Mouse (Mus musculus): ENCODE measurements around the gene Btbd35f6. TPM values are rescaled to one million over a fixed set of nuclear protein-coding genes. Genes with fewer than 3 reads are reported as not detected.

Btbd35f6 gene
- not detected for total RNA-seq (2023)

DNA sequence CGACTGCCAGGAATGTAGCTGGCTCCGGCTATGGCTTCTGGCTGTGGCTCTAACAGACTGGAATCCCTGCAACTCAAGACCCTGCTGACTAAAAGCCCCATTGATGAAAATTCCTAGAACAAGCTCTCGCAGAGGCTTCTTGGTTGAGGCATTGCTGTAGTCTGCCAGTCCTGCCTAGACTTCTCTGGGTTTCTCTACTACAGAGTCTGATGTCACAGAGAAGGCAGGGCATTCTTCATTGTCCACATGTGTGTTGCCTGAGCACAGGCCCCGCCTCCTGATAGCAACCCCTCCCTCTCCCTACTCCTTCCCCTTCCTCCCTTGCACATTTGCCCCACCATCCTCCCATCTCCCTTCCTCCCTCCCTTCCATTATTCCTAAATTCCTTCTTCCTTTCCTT is at the start of gene Btbd35f6:
TSS of gene Btbd35f6 (minus strand) at position 101 of the 400 bp plus-strand sequence.

DNA sequence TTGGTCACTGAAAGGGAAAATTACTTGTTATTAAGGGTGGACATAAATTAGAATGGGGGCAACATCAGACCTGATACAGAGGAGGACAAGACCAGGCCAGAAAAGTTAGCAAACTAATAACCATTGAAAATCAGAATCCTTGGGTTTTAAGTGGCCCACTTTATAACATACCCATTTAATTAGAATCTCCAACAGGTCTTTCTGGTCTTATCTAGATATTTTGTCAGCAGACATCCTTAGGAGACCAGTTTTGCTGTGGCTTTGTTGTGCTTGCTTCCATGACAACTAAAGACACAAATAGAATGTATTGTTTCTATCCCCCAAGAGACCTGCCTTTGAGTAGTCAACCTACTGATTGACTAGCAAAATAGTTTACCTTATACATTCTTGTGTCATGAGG is 30.4 kb upstream of the Btbd35f6 start, which contains the start of gene Gm21870:
TSS of gene Gm21870 (minus strand) at position 101 of the 400 bp plus-strand sequence.

Other genes starting within 250 kb of the Btbd35f6 start
- gene Gm21870, start 30.3 kb upstream of the Btbd35f6 start, total RNA-seq (2023) = not detected
- not detected for gene Btbd35f9, start 205.0 kb upstream of the Btbd35f6 start, total RNA-seq (2023)